Mouse (Mus musculus) ovary, adult 18-20 months (tissue): ENCODE measurements around the gene Ssrp1.
A peak's percentile ranks its signal among the peaks of the same experiment; 100 is the strongest.

ENCODE experiments used
- DNase-seq: peaks from one replicate; pipeline ENCODE4 v3.0.0; 2022; ENCODE audit warnings: low spot score, mixed read lengths

Gene Ssrp1

DNA sequence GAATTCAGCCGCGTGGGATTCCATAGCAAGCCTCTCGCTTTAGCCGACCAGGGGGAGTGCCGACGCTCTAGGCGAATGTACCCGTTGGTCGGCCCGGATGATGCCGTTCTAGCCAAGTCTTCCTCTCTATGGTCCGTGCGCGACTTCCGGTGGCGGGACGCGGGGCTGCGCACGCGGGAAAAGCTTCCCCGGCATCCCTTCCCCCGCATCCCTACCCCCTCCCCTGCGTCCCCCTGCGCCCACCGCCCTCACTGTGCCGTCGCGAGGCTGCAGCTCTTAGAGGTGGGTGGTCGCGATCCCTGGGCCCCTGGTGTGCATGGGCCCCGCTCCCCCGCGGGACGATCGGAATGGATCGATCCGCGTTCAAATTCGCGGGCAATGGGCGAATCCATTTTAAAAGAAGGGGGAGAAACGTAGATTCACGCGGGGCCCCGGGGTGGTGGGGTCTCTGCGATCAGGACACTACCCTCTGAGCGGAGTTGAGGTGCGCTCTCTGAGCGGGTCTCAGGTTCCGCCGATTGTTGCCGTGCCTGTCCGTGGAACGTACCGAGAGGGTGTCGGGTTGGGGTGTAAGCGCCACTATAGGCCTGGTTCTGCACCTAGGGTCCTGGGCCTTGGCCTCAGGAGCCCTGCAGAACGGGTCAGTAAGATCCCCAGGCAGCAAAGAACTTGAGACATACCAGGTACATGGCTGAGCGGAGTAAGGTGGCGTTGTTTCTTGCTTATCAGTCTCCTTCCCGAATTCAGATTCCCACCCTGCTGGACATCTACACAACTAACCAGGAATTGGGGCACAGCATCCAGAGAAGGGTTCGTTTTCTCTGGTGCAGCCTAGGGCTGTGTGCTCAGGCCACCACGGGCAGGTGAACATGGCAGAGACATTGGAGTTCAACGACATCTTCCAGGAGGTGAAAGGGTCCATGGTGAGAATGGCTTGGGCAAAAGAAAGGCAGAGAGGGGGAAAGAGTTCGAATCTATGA, at the start of gene Ssrp1, which contains the start of gene P2rx3:
TSS of gene Ssrp1 (plus strand) at position 188 of the 980 bp plus-strand sequence.
TSS of gene P2rx3 (minus strand) at position 416 of the 980 bp plus-strand sequence.
- peak; percentile 79 for DNase-seq

DNA sequence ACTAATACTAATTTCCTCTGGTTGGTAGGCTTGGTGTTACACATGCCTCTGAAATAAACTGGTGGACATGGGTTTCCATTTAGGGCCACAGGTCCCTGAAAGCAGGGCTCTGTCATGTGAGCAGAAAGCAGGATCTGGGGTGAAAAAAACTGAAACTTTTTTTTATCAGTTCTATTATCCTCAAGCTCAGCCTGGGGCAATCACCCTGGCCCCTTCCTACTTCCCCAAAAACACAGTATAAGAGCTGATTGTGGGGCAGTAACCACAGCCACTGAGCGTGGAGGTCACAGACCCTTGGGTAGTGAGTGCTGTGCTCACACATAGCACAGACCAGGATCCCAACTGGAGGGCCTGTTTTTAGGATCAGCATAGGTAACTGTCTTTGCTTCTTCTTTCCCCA, 49.1 kb upstream of the Ssrp1 start, which contains the start of gene Prg3:
TSS of gene Prg3 (plus strand) at position 286 of the 400 bp plus-strand sequence.
- DNase-seq, result no peak

DNA sequence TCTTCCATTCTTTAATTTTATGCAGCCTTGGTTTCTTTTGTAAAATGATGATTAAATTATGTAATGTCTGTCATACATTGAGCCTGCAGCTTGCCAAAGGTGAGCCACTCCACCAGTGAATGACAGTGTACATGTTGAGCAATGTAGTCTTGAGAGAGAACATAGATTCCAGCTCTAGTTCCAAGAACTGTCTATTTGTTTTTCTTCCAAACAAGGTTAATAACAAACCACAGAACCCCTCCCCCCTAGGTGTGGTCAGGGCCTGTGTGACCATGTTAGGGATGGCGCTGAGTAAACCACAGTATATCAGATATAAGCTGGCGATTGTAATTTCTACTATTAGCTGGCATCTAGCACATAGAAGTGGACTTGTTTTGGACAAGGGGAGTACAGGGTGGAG, 40.7 kb upstream of the Ssrp1 start:
- no peak for DNase-seq

DNA sequence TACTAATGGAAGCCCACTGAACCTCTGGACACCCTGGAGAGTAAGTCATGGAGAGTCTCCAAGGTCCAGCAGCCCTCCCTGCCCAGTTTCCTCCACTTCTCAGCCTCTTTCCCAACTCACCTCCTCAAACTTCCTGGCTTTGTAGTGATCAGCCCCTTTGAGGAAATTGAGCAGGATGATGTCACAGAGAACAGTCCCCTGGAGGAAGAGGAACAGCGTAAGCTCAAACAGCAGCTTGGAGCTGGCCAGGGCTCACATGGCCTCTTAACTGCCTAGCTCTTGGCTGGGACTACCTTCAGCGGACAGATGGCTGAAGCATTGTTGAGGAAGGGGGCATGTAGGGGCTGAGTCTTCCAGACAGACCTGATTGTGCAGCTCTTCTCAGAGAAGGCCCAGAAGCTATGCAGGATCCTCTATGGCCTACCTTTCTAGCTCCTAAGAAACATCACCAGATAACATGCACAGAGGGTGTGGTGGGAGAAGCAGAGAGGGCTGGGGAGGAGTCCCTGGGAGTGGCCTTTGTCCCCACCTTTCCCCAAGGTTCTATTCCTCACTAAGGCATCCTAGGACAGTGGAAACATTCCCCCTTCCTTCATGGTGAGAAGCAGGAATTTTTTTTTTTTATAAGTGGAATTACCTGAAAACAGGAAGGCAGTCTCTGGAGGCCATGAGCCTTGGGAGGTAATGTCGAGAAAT, 37.4 kb upstream of the Ssrp1 start:
- DNase-seq, result no peak

DNA sequence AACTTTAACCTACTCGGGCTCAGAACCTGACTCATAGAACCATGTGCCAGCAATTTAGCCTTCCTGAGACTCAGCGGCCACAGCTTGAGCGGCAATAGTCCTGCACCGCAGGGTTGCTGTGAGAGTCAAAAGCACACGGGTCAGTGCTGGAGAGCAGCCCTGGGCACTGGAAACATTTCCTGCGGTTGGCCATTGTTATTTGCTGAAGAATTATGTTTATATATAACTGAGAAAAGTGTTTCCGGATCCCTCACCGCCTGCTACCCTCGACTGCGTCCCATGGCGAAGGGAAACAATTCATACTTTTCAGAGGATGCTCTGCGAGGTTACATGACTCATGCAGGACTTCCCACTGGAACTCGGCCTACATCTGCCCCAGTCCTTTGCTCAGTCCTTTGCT, 35.5 kb upstream of the Ssrp1 start:
- DNase-seq, result no peak

DNA sequence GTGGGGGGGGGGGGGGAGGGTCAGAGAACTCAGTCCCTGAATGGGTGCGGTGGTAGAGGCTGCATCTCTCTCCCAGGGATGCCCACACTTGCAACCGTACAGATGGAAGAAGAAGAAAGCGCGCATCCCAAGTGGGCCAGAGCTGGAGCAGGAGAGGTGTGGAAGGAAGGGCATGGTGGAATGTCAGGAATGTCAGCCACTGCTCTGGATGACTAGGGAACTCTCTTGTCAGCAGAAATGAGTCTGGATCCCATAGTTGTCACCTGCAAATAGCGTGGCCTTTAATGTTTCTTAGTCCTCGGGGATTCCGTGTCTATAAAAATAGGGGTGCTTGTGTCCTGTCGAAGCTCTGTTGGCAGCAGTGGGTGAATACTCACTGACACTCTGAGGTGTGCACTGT, 34.5 kb upstream of the Ssrp1 start:
- no peak for DNase-seq

DNA sequence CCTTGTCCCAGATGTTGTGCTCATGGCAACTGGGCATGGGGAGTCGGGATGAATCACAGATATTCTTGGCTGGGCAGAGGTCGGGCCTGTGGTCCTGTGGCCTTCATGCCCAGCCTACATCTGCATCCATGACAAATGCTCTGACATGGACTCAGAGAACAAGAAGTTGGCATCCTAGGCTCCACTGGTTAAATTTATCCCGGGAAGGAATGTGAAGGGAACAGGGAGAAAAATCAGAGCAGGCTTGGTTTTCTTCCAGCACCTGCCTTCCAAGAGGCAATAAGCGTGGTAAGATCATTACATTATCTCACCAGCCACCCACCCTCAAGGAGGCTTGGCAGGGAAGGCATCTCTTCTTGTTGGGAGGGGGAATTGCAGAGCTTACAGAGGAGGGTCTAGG, 32.7 kb upstream of the Ssrp1 start:
- no peak for DNase-seq

DNA sequence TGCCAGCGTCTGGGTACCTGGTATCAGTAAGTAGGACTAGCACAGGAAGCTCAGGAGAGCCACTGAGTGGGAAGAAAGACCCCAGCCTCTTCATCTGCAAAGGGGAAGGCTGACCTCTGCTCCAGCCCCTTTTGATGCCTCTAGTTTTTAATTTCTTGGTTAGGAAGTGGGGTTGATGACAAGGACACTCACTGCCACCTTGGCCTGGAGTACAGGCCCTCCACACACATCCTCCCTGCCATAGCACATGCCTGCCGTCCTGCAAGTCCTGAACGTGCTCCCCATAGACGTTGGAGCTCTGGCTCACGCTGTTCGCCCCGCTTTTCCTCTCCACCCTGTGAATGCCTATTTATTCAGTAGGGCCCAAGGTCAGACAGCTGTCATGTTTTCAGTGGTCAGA, 30.4 kb upstream of the Ssrp1 start:
- DNase-seq, result no peak

DNA sequence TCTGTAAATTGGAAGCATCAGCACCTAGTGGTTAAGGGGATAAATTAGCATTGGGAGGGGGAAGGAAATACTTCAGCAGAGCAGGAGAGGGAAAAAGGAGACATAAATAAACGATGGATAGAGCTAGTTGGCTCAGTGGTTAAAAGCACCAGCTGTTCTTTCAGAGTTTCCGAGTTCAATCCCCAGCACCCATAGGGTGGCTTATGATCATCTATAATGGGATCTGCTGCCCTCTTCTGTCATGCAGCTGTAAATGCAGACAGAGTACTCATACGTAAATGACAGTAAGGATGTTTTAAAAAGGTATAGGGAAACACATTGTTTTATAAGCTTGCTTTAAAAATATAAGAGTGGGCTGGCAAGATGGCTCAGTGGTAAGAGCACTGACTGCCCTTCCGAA, 29.3 kb upstream of the Ssrp1 start:
- no peak for DNase-seq

DNA sequence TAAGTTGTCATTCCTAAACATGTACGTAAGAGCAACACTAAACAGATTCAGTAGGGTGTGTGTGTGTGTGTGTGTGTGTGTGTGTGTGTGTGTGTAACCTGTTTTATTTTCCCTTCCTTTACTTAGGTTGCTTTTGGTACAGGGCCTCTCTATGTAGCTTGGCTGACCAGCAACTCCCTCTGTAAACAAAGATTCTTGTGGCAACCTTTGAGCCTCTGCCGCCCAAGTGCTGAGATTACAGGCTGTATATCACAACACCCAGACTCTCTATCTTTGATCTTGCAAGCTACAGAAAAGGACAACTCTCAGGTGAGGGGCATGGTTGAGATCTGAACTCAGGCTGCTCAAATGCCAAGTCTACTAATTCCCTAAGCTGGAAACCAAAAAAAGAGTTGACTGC, 27.8 kb upstream of the Ssrp1 start:
- no peak for DNase-seq

DNA sequence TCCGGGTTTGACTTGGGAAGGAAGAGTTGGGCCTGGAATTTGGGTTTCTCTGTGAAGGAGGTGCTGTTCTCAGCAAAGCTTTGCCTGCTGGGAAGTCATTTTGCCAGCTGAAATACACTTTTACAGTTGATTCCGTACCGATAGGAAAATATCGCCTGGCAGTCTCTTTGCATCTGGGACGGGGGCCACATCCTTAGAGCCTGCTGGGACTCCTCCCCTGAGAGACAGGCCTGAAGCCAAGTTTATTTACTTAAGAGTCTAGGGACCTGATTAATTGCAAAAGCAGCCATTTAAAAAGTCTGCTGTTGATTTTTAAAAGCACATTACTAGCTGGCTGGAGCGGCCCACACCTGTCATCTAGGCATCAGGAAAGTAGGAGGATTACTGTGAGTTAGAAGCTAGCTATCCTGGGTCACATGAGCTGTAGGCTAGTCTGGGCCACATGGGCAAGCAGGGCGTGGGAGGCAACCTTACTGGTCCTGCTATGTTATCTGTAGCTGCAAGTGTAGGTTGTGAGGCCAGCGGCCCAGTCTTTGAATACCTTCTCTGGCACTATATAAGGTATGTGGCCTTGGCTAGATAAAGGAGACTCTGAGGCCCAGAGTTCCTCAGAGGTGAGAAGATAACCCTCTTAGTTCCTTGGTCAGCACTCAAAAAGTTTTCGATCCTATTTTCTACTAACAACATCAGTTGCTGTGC, 25.0 kb upstream of the Ssrp1 start:
- peak; percentile 26 for DNase-seq

DNA sequence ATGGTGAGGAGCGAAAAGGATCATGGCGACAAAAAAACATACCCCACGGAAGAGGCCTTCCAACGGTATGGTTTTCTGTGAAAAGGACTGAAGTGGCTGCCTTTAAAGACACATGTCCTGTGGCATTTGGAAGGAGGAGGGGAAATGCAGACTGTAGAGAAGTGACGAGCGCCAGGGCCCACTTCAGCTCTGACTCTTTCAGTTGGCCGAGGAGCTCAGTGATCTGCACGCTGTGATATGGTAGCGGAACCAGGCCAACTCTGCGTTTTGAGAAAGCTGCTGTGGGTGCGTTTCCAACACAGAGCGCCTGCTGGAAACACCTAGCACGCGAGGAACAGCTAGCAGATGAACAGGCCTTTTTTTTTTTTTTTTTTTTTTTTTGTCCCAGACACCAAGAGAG, 24.4 kb upstream of the Ssrp1 start:
- no peak for DNase-seq

DNA sequence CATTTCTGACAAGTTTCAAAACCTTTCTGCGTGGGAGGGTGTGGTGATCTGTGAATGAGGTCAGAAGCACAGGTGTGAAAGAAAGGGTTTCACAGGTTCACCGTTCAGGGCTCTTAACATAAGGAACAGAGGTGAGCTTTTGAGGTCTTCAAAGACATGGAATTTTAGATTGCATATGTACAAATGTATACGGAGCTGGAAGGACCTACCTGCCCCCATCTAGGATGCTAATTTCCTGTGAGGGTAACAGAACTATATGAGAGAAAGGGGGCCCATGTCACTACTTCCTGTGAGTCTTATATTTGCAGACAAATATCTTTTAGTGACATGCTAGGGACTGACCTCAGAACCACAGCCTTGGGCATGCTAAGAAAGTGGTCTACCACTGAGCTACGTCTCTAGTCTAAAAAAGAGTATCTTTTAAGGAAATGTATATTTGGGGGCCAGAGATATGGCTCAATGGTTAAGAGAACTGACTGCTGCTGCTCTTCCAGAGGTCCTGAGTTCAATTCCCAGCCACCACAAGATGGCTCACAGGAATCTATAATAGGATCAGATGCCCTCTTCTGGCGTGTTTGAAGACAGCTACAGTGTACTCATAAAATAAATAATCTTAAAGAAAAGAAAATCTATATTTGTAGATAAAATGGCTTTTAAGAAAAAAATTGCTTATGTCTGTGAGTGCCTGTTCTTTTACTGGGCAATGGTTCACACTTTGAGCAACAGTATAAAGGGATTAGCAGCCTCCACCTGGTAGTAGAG, 23.0 kb upstream of the Ssrp1 start:
- DNase-seq, result no peak

DNA sequence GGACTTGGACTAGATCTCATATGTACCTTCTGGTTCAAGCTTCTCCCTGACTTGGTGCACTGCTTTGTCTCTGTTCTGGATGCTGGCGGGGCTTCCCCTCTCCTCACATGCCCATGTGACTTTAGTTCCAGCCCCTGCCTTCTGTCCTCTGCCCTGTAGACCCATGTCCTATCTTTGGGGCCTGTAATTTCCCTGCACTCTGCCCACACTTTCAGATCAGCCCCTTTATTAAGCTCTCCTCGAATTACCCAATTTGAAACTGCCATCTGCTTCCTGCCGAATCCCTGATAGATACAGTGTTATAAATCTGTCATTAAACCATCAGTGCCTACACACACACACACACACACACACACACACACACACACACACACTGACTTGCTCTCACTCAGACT, 22.4 kb upstream of the Ssrp1 start:
- DNase-seq, result no peak

DNA sequence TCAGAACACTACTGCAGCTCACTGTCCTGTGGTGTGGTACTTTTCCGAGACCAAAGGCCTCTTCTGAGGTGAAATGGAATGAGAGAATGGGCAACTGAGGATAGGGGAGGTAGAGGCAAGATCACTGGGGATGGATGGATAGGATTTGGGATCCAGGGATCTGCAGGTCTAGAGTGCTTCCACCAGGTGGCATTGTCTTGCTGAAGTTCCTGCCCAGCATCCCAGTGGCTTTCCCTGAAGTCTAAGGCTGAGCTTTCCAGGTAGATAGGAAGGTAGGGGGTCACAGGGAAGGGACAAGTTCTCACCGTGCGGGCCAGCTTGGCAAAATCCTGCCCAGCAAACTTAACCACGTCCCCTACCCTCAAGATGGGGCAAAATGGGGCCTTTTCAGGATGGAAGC, 15.0 kb upstream of the Ssrp1 start:
- no peak for DNase-seq

DNA sequence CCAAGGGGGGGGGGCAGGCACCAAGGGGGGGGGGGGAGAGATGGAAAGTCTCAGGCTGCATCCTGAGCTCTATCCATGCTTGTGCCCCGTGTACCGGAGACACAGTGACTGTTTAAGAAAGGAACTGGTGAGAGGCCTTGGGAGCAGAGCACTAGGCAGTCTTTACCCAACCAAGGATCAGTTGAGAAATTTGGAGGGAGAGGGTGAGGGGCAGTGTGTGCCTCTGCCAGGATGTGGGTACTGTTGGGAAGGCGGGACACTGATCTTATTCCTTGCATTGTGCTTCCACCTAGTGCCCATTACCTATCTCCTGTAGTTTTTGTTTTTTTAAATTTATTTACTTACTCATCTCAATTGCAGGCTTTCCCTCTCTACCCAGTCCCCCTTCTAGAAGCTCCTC, 10.9 kb upstream of the Ssrp1 start:
- DNase-seq, result no peak

DNA sequence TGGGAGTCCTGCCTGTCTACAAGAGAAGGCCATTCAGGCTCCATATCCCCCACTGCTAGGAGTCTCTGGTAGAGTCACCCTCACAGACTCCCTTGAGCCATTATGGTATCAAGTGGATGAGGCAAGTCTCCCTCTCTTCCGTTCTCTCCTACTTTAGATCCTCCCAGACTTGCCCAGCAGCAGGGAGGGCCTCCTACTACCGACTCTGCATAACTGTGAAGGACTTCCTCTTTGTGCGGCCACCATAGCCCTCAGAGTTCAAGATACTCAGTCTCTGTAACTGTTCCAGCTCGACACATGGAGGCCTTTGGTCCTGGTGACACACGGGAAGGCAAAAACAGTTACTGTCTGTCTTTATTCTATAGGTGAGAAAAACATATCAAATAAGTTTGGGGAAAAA, 9.8 kb upstream of the Ssrp1 start:
- no peak for DNase-seq

DNA sequence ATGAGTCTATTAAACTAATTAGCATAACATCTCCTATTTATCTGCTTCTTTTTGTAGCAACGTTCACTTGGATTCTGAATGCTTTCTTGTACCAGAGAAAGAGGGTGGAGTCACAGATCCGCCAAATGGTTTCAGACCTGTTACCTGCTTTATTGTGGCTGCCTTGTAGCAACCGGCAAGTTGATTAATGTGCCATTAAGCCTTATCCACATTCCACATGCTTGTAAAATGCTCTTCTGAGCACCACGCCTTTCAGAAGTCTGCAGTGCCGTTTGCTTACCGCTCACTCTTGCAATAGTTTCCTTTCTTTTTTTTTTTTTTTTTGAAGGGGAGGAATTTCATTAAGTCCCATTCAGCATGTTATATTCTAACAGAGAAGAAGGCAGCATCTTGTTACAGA, 7.1 kb upstream of the Ssrp1 start:
- DNase-seq, result no peak

DNA sequence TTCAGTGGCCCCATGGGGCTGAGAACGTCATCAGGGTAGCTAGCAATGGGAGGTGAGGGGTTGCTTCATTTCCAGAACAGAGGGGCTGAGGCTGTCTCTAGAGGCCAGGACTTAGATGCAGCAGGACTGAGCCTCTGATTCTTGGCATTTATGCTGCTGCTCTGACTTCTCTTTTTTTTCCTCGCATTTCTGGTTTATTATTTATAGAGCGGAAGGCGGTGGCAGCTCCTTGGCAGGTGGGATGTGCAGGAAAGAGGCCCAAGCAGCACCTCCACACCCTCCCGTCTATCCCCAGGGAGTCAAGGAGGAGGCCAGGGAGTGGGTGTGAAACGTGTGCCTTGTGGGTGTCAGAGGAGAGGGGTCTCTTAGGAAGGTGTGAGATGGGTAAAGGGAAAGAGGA, 6.0 kb upstream of the Ssrp1 start:
- DNase-seq, result no peak

DNA sequence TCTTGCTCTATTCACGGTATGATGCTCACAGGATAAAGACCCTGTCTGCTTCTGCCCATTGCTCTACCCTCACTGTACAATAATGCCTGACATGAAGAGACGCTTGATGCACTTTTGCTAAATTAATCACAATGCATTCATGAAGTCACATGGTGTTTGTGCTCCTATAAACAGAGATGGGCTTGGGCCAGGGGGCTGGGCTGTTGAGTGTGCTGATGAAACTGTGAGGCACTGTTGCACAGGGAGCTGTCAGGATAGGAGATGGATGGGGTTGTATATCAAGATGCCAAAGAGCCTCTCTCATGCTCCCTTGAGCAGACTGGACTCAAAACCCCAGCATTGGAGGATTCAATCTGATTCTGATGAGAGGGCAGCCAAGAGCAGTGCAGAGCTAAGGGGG, 3.9 kb upstream of the Ssrp1 start:
- no peak for DNase-seq

DNA sequence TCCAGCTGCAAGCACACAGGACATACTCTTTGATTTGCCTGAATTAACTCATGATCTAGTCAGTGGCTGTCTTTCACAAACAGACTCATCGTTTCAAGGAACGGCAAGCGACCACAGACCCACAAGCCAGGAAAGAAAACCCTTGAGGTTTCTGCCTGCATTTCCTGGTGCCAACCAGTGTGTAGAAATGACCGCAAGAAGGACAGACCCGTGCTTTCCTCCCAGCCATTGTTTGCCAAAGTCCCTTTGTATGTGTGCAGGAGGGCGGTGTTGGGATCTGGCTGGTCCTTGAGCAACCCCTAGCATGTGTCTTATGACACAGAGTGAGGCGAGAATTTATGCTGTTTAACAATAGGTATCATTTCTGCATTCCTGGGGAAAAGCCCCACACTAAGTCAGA, 2.9 kb upstream of the Ssrp1 start:
- DNase-seq, result no peak

DNA sequence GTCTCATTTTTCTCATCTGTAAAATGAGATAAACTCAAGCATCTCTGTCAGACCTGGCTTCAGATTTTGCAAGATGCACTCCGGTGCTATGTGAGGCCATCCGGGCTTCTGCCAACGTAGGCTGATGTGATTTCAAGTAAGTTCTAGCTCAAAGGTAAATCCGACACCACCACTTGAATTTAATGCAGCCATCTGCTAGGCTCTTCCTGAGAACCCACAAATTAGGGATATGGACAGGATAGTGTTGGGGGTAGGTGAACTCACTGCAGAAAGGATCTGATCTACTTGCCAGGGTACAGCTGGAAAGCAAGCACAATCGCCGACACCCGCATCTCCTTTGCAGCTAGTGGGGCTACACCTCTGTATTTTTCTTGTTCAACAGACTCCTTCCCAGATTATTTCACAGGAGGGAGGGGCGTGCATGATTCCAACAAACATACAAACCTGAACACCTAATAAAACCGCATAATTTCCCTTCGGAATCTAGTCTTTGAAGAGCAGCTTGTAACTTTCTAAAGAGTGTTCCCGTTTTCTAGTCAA, 457 bp upstream of the Ssrp1 start:
- no peak for DNase-seq
